Mouse (Mus musculus): ENCODE results near the gene Cd276. TPM values are rescaled to one million over a fixed set of nuclear protein-coding genes. Genes with fewer than 3 reads are reported as not detected.

The Cd276 gene
- 1.1 to 2.7 TPM (median 1.7 TPM) in 4 replicates for total RNA-seq (2023; ENCODE audit: inconsistent age)

DNA sequence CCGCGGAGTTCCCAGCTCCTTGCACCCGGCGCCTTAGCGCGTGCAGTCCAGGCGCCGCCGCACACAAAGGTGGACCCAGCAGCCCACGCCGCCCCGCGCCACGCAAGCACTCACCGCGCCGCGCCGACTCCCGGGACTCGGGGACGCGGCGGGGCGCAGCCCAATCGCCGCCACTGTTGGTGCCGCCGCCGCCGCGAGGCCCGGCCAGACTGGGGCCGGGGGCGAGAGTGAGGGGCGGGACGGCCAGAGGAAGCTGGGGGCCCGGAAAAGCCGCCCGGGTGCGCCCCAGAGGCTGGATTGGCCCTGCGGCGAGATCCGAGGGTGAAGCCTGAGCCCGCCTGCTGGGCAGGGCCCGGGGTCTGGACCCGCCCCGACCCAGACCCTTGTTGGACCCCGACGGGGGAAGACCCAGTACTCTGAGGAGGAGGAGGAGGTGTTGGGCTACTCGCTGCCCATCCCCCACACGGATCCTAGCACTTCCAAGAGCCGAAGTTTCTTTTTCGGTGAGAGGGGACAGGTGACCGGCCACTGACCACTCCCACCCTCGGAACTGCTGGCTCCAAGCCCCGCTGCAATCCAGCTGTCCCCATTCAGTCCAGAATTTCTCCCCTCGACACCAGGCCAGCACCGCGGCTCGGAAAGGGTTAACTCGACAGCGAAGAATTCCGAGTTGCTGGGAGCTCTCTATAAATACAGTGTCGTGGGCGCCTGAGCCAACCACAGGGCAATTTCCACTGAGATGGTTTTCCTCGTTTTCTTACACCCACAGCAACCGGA is at the start of gene Cd276:
Cd276 (minus strand) TSS at position 530 of the 777 bp plus-strand sequence.

DNA sequence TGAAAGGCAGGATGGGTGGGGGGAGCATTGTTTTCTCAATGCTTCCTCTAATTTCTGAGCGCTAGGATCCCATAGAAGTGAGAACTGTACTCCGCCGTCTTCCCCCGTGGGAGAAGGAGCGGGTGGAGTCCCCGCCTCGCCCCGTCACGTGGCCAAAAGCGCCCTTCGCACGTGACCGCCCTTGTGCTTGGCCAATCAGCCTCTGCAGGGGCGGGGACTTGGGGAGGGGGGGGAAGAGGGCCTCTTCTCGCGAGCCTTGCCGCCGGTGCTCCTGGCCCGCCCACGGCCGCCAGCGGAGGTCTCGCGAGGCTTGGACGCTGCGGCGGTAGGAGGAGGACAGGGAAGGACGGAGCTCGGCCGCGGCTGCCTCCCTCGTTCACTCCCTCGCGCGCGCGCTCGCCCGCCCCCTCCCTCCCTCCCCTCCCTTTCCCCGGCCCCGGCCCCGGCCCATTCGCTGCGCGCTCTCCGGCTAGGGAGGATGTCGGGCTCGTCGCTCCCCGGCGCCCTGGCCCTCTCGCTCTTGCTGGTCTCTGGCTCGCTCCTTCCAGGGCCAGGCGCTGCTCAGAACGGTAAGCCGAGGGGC is 26.8 kb upstream of the Cd276 start, which contains the start of gene Nptn:
Nptn (plus strand) TSS at position 283 of the 583 bp plus-strand sequence.

DNA sequence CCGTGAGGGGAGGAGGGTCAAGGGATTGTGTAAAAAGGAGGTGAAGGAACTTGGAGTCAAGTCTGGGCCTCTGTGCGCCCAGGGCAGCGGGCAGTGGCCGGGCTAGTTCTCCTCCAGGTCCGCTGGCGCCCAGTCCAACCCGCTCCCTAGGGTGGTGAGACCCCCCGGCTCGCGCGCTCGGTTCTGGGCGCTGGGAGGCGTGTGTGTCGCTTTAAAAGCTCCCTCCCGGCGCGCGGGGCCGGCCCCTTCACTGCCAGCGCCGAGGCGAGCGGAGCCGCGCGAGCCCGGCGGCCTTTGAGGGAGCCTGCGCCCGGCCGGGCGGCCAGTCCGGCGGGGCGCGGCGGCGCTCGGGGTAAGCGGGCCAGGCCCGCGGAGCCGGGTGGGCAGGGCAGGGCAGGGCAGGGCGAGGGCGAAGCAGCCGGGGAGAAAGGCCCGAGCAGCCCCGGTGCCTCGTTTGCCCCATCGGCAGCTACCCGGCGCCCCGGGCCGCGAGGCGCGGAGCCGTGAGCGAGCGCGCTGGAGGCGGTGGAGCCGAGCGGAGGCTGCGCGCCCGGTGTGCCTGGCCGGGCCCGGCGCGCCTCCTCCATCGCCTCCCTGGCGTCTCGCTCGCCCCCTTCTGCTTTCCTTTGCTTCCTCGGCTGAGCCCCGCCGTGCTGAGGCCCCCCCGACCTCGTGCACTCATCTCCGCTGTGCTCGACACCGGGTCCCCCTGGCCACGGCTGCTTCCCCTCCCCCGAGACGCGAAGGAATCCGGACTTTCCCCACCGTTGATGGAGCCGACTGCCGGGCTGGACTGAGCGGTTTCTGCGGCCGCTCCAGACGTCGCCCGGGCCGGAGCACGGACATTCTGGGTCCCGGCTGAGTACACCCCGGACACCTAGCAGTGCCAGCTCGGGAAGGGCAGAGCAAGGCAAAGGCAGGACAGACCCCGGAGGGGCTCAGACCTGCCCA is 67.1 kb downstream of the Cd276 start, which contains the start of gene Insyn1:
Insyn1 (plus strand) TSS at position 753 of the 951 bp plus-strand sequence.

Other genes with a start within 250 kb of the Cd276 start
- gene Loxl1, start 242.3 kb downstream of the Cd276 start, total RNA-seq (2023; ENCODE audit: inconsistent age), result 0.24 TPM in 1 of 4 replicates, not detected in the others
- not detected in 4 replicates for gene Tbc1d21, start 185.0 kb downstream of the Cd276 start, total RNA-seq (2023; ENCODE audit: inconsistent age)
- 0.77 TPM in 1 of 4 replicates, not detected in the others for gene Insyn1, start 66.8 kb downstream of the Cd276 start, total RNA-seq (2023; ENCODE audit: inconsistent age)
- gene Nptn, start 26.8 kb upstream of the Cd276 start, total RNA-seq (2023; ENCODE audit: inconsistent age), result 98.8 to 106 TPM (median 104 TPM) in 4 replicates
- not detected in 4 replicates for gene Rec114, start 188.5 kb upstream of the Cd276 start, total RNA-seq (2023; ENCODE audit: inconsistent age)

All from B cell, adult (primary cell).